Mouse (Mus musculus): ENCODE measurements around the gene Nub1.
A peak's percentile ranks its signal among the peaks of the same experiment; 100 is the strongest.
"Not testable (repeated sequence)": the region's sequence is repeated elsewhere in the genome, so short reads cannot be mapped to it uniquely, and the experiment has no call there.

The Nub1 gene

DNA sequence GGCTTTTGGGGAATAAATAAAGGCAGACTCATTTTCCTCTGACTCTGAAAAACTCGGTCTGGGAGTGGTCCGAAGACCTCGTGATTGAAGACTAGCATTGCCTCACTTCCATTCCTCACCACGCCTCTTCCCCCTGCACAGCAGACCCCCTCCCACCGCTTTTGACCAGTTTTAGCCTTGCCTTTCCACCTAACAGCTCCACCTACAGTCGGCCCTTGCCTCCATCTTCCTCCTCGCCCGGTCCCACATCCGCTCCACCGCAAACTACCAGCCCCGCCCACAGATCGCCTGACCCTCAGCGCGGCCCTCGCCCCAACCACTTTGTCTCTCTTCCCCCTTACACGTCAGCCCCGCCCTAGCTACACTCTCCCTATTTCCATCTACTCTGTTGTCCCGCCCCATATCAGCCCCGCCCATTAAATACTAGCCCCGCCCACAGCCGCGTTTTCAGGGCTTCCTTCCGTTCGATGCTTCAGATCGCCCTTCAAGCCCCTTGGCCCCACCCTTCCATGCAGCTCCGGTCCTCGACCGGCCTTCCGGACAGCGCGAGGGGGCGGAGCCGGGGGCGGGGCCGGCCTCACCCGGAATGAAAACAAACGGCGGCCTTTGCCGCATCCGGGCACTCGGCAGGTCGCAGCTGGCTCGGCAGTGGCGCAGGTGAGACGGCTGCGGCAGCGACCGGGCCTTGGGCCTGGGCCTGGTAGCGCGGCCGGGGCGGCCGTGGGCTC lies at the start of gene Nub1:
Gene Nub1 (plus strand): TSS at position 167 of the 728 bp plus-strand sequence.
- peak; percentile 97 for DNase-seq

- no peak for DNase-seq
These were observed 48.3 kb upstream of the Nub1 start for GRCm38 (mm10) chr5:24636987-24637386.

- DNase-seq: no peak
These were observed 47.2 kb upstream of the Nub1 start for GRCm38 (mm10) chr5:24638131-24638530.

DNA sequence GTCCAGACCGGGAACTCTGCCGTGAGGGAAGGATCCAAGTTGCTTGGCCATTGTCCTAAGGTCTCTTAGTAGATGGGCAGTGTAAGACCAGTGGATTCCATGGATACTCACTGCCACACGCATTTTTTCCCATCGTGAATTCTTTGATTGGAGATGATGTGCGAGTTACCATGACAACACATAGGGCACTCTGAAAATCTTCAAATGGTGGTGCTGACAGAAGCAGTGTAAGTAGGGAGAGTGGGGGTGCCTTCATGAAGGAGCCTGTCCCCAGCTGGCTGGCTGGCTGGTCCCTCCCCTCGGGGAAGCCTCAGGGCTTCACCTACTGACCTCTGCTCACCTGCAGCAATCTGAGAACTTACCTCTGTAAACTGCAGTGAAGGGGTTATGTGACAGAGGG lies 46.3 kb upstream of the Nub1 start:
- no peak for DNase-seq

- DNase-seq: no peak
These were observed 39.9 kb upstream of the Nub1 start for GRCm38 (mm10) chr5:24645454-24645853.

- DNase-seq: no peak
These were observed 36.1 kb upstream of the Nub1 start for GRCm38 (mm10) chr5:24649231-24649630.

- no peak for DNase-seq
These were observed 35.6 kb upstream of the Nub1 start for GRCm38 (mm10) chr5:24649701-24650100.

DNA sequence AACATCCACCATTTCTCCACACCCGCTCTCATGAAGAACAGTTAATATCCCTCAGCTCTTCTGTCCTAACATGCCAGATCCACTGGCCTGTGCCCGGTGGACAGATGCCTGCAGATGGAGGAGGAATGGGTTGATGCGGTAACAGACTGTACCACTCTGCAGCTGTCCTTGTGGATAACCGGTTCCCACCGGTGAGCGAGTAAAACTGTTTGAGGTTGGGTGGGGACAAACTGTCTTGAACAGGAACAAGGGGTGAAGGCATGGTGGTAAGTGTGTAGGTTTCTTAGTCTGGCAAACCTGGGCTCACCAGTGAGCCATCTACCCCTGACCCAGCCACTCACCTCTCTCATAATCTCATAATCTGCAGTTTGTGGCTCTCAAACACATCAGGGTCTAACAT lies 34.0 kb upstream of the Nub1 start:
- DNase-seq: no peak

DNA sequence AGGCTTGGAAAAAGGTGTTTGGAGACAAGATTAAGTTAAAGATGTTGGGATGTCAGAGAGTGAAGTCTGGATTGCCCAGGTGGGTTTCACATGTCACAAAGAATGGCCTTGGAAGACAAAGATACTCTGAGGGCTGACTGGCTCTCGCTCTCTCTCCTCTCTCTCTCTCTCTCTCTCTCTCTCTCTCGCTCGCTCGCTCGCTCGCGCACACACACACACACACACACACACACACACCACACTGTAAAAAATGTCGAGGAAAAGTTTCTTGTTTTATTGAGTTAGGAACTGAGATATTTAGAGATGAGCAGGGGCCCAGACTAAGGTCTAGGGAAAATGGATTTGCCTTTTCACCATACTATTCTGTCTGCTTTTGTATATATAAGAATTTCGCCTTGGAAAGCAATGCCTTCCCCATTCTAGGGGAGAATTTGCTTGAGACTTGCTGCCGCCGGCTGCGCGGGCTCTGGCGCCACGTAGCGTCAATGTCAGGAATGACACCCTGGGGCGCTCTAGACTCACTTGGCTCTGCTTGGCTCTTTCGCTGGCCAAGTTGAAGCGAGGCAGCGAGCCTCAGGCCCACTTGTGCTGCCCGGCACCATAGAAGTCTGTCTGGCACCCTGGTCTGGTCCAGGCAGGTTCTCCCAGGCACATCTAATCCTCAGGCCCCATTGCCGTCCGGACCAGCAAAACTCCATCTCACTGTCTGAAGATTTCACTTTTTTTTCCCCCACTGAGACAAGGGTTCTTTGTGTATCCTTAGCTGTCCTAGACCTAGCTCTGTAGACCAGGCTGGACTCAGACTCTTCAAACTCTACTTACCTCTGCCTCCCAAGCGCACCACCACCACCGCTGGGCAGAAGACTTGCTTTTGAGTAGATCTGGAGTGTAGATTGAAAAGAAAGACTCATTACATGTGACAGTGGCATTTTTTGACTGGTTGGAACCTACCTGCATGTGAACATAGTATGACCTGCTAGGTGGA lies 33.3 kb upstream of the Nub1 start:
- peak; percentile 92 for DNase-seq

- DNase-seq: no peak
These were observed 32.6 kb upstream of the Nub1 start for GRCm38 (mm10) chr5:24652780-24653179.

GRCm38 (mm10) chr5:24654491-24654890 lies 30.8 kb upstream of the Nub1 start:
- DNase-seq: no peak

GRCm38 (mm10) chr5:24657113-24657512 lies 28.2 kb upstream of the Nub1 start:
- peak; percentile 60 for DNase-seq

- DNase-seq: no peak
These were observed 25.5 kb upstream of the Nub1 start for GRCm38 (mm10) chr5:24659708-24660423.

DNA sequence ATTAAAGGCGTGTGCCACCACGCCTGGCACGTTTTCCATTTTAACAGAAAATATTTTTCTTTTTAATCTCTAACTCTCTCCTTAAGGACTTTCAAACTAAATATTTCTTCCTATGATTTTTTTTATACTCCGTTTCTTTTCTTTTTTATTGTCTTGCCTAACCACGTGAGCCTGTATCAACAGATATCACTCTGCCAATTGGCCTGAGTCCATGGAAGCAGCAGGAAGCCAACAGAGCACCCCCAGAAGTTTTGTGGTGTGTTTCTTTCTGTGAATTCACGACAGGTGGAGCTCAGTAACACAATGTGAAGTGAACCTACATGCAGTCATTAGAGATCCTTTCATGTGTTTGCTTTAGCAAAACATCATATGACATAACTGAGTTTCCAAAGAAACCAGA lies 23.9 kb upstream of the Nub1 start:
- no peak for DNase-seq

- peak; percentile 79 for DNase-seq
These were observed 11.1 kb upstream of the Nub1 start for GRCm38 (mm10) chr5:24674238-24674637.

- no peak for DNase-seq
These were observed 3.9 kb upstream of the Nub1 start for GRCm38 (mm10) chr5:24681436-24681835.

DNA sequence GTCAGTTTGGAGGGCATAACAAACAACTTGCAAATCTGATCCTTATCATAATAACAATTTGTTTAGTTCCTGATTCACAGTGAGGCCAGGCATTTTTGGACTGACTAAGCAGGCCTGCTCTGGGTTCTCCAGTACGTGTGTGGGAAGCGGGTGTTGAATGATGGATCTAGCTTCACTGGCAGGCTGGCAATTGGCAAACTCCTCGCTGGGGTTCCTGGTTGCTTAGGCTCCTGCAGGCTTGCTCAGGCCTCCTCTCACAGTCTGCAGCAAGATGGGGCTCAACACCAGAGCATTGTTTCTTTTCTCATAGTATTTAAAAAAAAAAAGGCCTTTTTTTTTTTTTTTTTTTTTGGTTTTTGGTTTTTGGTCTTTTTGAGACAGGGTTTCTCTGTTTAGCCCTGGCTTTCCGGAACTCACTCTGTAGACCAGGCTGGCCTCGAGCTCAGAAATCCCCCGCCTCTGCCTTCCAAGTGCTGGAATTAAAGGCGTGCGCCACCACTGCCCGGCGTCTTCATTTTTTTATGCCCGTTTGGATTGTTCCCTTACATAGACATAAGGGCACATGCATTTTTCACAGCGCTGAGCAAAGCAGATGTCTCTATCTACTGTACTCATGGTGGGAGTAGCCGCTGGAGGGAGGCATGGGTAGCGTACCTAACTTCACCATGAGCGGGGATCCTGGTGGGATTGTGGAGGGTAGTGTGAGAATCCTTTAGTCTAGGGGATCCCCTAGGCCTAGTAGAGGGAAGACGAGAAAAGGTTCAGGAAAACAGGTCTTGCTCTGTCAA lies 560 bp upstream of the Nub1 start:
- peak; percentile 49 for DNase-seq

- DNase-seq: no peak
These were observed 844 bp downstream of the Nub1 start for GRCm38 (mm10) chr5:24686176-24686575.

- DNase-seq: not testable (repeated sequence)
These were observed 1.5 kb downstream of the Nub1 start for GRCm38 (mm10) chr5:24686671-24687420.

- DNase-seq: no peak
These were observed 2.4 kb downstream of the Nub1 start for GRCm38 (mm10) chr5:24687696-24688095.

DNA sequence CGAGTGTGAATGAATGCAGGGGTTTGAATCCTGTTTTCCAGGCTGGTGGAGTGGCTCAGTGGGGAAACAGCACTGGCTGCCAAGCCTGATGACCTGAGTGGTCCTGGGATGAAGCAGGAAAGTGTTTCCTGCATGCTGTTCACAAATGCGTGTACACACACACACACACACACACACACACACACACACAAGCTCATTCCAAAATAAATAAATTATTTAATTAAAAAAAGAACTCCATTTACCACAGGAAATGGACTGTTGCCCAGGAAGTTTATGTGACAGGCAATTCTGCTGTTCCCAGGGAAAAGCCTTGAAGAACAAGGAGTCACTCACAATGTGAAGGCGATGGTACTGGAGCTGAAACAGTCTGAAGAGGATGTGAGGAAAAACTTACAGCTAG lies 11.4 kb downstream of the Nub1 start:
- no peak for DNase-seq

DNA sequence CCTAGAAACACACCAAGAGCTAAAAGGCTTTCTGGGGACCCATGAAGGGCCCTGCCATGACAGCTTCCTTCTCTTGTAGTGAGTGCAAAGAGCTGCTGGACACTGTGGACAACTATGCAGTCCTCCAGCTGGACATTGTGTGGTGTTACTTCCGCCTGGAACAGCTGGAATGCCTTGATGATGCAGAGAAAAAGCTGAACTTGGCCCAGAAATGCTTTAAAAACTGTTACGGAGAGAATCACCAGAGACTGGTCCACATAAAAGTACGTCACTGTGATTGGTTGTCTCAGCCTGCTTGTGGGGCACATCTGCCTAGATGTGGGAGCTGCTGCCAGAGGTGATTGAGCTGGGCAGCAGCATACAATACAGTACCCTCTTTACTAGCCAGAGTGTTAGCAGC lies 15.9 kb downstream of the Nub1 start:
- DNase-seq: no peak
